Mouse (Mus musculus) heart, adult 10 weeks (tissue): Measurements from ENCODE around the gene Nags. TPM values are rescaled to one million over a fixed set of nuclear protein-coding genes. Genes with fewer than 3 reads are reported as not detected.

Experiments used
- polyA plus RNA-seq: library from polyadenylated mRNA; stranded (reverse); fragments of 350-450 nt; fragmentation: Illumina TruSeq; extraction: RNeasy Lipid Tissue Mini Kit (QIAGEN cat#74804); gene quantifications from one replicate; pipeline ENCODE4 v1.2.3, GENCODE M21; 2014; ENCODE audit warnings: low read depth, low replicate concordance

The Nags gene
- not detected for polyA plus RNA-seq

GRCm38 (mm10) chr11:102145471-102146001 is at the start of gene Nags:
Gene Nags, plus strand, starts transcription at chr11:102145513.

GRCm38 (mm10) chr11:102101219-102101618 is 44.1 kb upstream of the Nags start, which contains the start of gene Ppy:
Gene Ppy, minus strand, starts transcription at chr11:102101319.

GRCm38 (mm10) chr11:102107732-102108131 is 37.6 kb upstream of the Nags start, which contains the start of gene Pyy:
Gene Pyy, minus strand, starts transcription at chr11:102107832.

GRCm38 (mm10) chr11:102156039-102156785 is 10.9 kb downstream of the Nags start, which contains the start of gene Tmem101:
Gene Tmem101, minus strand, starts transcription at chr11:102156404.

GRCm38 (mm10) chr11:102184646-102185495 is 39.6 kb downstream of the Nags start, which contains the start of gene Lsm12:
Gene Lsm12, minus strand, starts transcription at chr11:102185296.

GRCm38 (mm10) chr11:102189461-102190436 is 44.4 kb downstream of the Nags start, which contains the start of gene G6pc3:
Gene G6pc3, plus strand, starts transcription at chr11:102189620.

Other genes starting within 250 kb of the Nags start
- 7.0 TPM for gene Sost, start 178.5 kb upstream of the Nags start, polyA plus RNA-seq
- gene Cfap97d1, start 161.2 kb upstream of the Nags start, polyA plus RNA-seq: not detected
- 71.2 TPM for gene Dusp3, start 158.5 kb upstream of the Nags start, polyA plus RNA-seq
- gene Mpp3, start 117.1 kb upstream of the Nags start, polyA plus RNA-seq: 3.4 TPM
- gene Cd300lg, start 104.0 kb upstream of the Nags start, polyA plus RNA-seq: 86.6 TPM
- 3.6 TPM for gene Mpp2, start 57.0 kb upstream of the Nags start, polyA plus RNA-seq
- gene Ppy, start 44.2 kb upstream of the Nags start, polyA plus RNA-seq: not detected
- gene Pyy, start 37.7 kb upstream of the Nags start, polyA plus RNA-seq: not detected
- gene Tmem101, start 10.9 kb downstream of the Nags start, polyA plus RNA-seq: 13.3 TPM
- 22.0 TPM for gene Lsm12, start 39.8 kb downstream of the Nags start, polyA plus RNA-seq
- gene G6pc3, start 44.1 kb downstream of the Nags start, polyA plus RNA-seq: 42.9 TPM
- 100 TPM for gene Hdac5, start 84.7 kb downstream of the Nags start, polyA plus RNA-seq
- 0.45 TPM for gene BC030867, start 103.4 kb downstream of the Nags start, polyA plus RNA-seq
- 0.86 TPM for gene Asb16, start 123.2 kb downstream of the Nags start, polyA plus RNA-seq
- gene Tmub2, start 139.4 kb downstream of the Nags start, polyA plus RNA-seq: 33.1 TPM
- gene Atxn7l3, start 151.1 kb downstream of the Nags start, polyA plus RNA-seq: 19.8 TPM
- 59.2 TPM for gene Ubtf, start 174.2 kb downstream of the Nags start, polyA plus RNA-seq
- gene Slc4a1, start 220.7 kb downstream of the Nags start, polyA plus RNA-seq: 0.16 TPM
- not detected for gene Rundc3a, start 247.9 kb downstream of the Nags start, polyA plus RNA-seq